Mouse (Mus musculus) central nervous system, embryonic 11.5 days (tissue): ENCODE results near the gene Esrrb. TPM values are rescaled to one million over a fixed set of nuclear protein-coding genes. Genes with fewer than 3 reads are reported as not detected.

Experiments used
- polyA plus RNA-seq: library from polyadenylated mRNA; depleted of rRNA; stranded (reverse); fragments of >200 nt; gene quantifications from 2 replicates; pipeline ENCODE4 v1.2.3, GENCODE M21; 2012; rRNA removed

Esrrb gene
- 1.6 and 1.8 TPM in 2 replicates for polyA plus RNA-seq

GRCm38 (mm10) chr12:86360696-86361631 lies at the start of gene Esrrb:
TSS of gene Esrrb (plus strand) at chr12:86361117.

Other genes starting within 250 kb of the Esrrb start
- gene Gpatch2l, start 119.3 kb upstream of the Esrrb start, polyA plus RNA-seq, result 16.0 and 18.4 TPM in 2 replicates